Mouse (Mus musculus) granulocyte monocyte progenitor cell, adult 5-6 weeks (primary cell): ENCODE measurements around the gene Olfr876. TPM values are rescaled to one million over a fixed set of nuclear protein-coding genes. Genes with fewer than 3 reads are reported as not detected.

Source experiments
- total RNA-seq, 2 experiments: library from RNA; stranded (forward) in 1 of 2; stranded (reverse) in 1 of 2; fragments of 200-712, 200-1000 nt in 1 of 2; fragments of >200 nt in 1 of 2; fragmentation: Nextera tagmentation in 1 of 2; gene quantifications; 2 replicates each; pipeline ENCODE4 v1.2.3; 2014 to 2017

The Olfr876 gene
- total RNA-seq, 2 experiments from 2014 or later: not detected

Other genes starting within 250 kb of the Olfr876 start
- 11.0 and 16.9 TPM in 2 replicates for gene Siae, start 247.3 kb upstream of the Olfr876 start, total RNA-seq (2014; fragmentation: Nextera tagmentation)
- gene Siae, start 247.3 kb upstream of the Olfr876 start, total RNA-seq (2017): 10.3 and 10.8 TPM in 2 replicates
- gene Spa17, start 189.3 kb upstream of the Olfr876 start, total RNA-seq (2014; fragmentation: Nextera tagmentation): 1.3 and 2.4 TPM in 2 replicates
- 1.2 and 2.2 TPM in 2 replicates for gene Spa17, start 189.3 kb upstream of the Olfr876 start, total RNA-seq (2017)
- 21.5 and 29.7 TPM in 2 replicates for gene Tbrg1, start 145.7 kb upstream of the Olfr876 start, total RNA-seq (2014; fragmentation: Nextera tagmentation)
- 33.3 and 33.7 TPM in 2 replicates for gene Tbrg1, start 145.7 kb upstream of the Olfr876 start, total RNA-seq (2017)
- not detected in 2 replicates for gene Panx3, start 133.8 kb upstream of the Olfr876 start, total RNA-seq (2014; fragmentation: Nextera tagmentation)
- not detected in 2 replicates for gene Panx3, start 133.8 kb upstream of the Olfr876 start, total RNA-seq (2017)
- gene Olfr160, start 86.8 kb upstream of the Olfr876 start, total RNA-seq (2014; fragmentation: Nextera tagmentation): not detected in 2 replicates
- not detected in 2 replicates for gene Olfr160, start 86.8 kb upstream of the Olfr876 start, total RNA-seq (2017)
- not detected in 2 replicates for gene Olfr874, start 57.9 kb upstream of the Olfr876 start, total RNA-seq (2014; fragmentation: Nextera tagmentation)
- gene Olfr874, start 57.9 kb upstream of the Olfr876 start, total RNA-seq (2017): not detected in 2 replicates
- gene Olfr875, start 31.2 kb upstream of the Olfr876 start, total RNA-seq (2014; fragmentation: Nextera tagmentation): not detected in 2 replicates
- gene Olfr875, start 31.2 kb upstream of the Olfr876 start, total RNA-seq (2017): not detected in 2 replicates
- gene Olfr877, start 51.2 kb downstream of the Olfr876 start, total RNA-seq (2014; fragmentation: Nextera tagmentation): not detected in 2 replicates
- not detected in 2 replicates for gene Olfr877, start 51.2 kb downstream of the Olfr876 start, total RNA-seq (2017)
- gene Olfr145, start 93.7 kb downstream of the Olfr876 start, total RNA-seq (2014; fragmentation: Nextera tagmentation): not detected in 2 replicates
- gene Olfr145, start 93.7 kb downstream of the Olfr876 start, total RNA-seq (2017): not detected in 2 replicates
- not detected in 2 replicates for gene Olfr878, start 114.8 kb downstream of the Olfr876 start, total RNA-seq (2014; fragmentation: Nextera tagmentation)
- not detected in 2 replicates for gene Olfr878, start 114.8 kb downstream of the Olfr876 start, total RNA-seq (2017)
- not detected in 2 replicates for gene Olfr881, start 188.8 kb downstream of the Olfr876 start, total RNA-seq (2014; fragmentation: Nextera tagmentation)
- gene Olfr881, start 188.8 kb downstream of the Olfr876 start, total RNA-seq (2017): not detected in 2 replicates
- gene Olfr883, start 222.8 kb downstream of the Olfr876 start, total RNA-seq (2014; fragmentation: Nextera tagmentation): not detected in 2 replicates
- not detected in 2 replicates for gene Olfr883, start 222.8 kb downstream of the Olfr876 start, total RNA-seq (2017)
- gene Olfr884, start 243.5 kb downstream of the Olfr876 start, total RNA-seq (2014; fragmentation: Nextera tagmentation): not detected in 2 replicates
- not detected in 2 replicates for gene Olfr884, start 243.5 kb downstream of the Olfr876 start, total RNA-seq (2017)